Mouse (Mus musculus) hindbrain, embryonic 14.5 days (tissue): Measurements from ENCODE around the gene Dnase1. TPM values are rescaled to one million over a fixed set of nuclear protein-coding genes. Genes with fewer than 3 reads are reported as not detected.
"Not testable (repeated sequence)": the region's sequence is repeated elsewhere in the genome, so short reads cannot be mapped to it uniquely, and the experiment has no call there.

Source experiments
- ATAC-seq: fragments of 200-750 bp; cut with Nextera tagmentation; 2 replicates; pipeline ENCODE4 v1.8.0; 2017; ENCODE audit warnings: moderate number of reproducible peaks, mild to moderate bottlenecking, moderate TSS enrichment, moderate library complexity; ENCODE audit not compliant: low FRiP score
- DNase-seq: peaks from one replicate; pipeline ENCODE4 v3.0.0-alpha.2; 2015; ENCODE audit warnings: low spot score
- H3K27ac ChIP-seq: fragments of 300-500 bp; sonication (generic); 2 replicates; pipeline ENCODE4 v1.5.1; 2014; ENCODE audit warnings: mild to moderate bottlenecking, moderate library complexity
- H3K27me3 ChIP-seq: fragments of 300-500 bp; sonication (generic); 2 replicates; pipeline ENCODE4 v1.6.1; 2014; ENCODE audit warnings: mild to moderate bottlenecking, low read length, mixed read lengths; ENCODE audit not compliant: control insufficient read depth, insufficient read depth
- H3K36me3 ChIP-seq: fragments of 300-500 bp; sonication (generic); replicated peaks from 2 replicates; pipeline ENCODE4 v1.6.1; 2014; ENCODE audit not compliant: control insufficient read depth, insufficient read depth
- H3K4me1 ChIP-seq: fragments of 300-500 bp; sonication (generic); replicated peaks from 2 replicates; pipeline ENCODE4 v1.6.1; 2014; ENCODE audit warnings: antibody characterized with exemption, low read length, mixed read lengths; ENCODE audit not compliant: control insufficient read depth, insufficient read depth
- H3K4me2 ChIP-seq: fragments of 300-500 bp; sonication (generic); replicated peaks from 2 replicates; pipeline ENCODE4 v1.6.1; 2014; ENCODE audit warnings: mild to moderate bottlenecking, moderate library complexity
- H3K4me3 ChIP-seq: fragments of 300-500 bp; sonication (generic); replicated peaks from 2 replicates; pipeline ENCODE4 v1.5.1; 2014; ENCODE audit warnings: mild to moderate bottlenecking, low read length
- H3K9ac ChIP-seq: fragments of 300-500 bp; sonication (generic); 2 replicates; pipeline ENCODE4 v1.6.1; 2014
- H3K9me3 ChIP-seq: fragments of 300-500 bp; sonication (generic); 2 replicates; pipeline ENCODE4 v1.6.1; 2016; ENCODE audit warnings: low read length; ENCODE audit not compliant: control insufficient read depth
- WGBS: fragments of 180-500 bp; shearing (Covaris S2); extraction: QIAGEN DNeasy Blood & Tissue Kit; methylation state at CpG from one replicate; pipeline ENCODE4 v1.1.7; 2014; 5-methylcytosine and 5-hydroxymethylcytosine counted together
- microRNA-seq: library from miRNA; unstranded; fragments of <30 nt; microRNA quantifications from one replicate; pipeline ENCODE4, GENCODE M21; 2016
- polyA plus RNA-seq: library from polyadenylated mRNA; unstranded; fragments of >200 nt; fragmentation: Nextera tagmentation; extraction: Ambion mirVana; gene quantifications from 2 replicates; pipeline ENCODE4 v1.2.1, GENCODE M21; 2014

Dnase1 gene
- polyA plus RNA-seq, 1 experiment from 2014 or later, result 6.8 TPM

DNA sequence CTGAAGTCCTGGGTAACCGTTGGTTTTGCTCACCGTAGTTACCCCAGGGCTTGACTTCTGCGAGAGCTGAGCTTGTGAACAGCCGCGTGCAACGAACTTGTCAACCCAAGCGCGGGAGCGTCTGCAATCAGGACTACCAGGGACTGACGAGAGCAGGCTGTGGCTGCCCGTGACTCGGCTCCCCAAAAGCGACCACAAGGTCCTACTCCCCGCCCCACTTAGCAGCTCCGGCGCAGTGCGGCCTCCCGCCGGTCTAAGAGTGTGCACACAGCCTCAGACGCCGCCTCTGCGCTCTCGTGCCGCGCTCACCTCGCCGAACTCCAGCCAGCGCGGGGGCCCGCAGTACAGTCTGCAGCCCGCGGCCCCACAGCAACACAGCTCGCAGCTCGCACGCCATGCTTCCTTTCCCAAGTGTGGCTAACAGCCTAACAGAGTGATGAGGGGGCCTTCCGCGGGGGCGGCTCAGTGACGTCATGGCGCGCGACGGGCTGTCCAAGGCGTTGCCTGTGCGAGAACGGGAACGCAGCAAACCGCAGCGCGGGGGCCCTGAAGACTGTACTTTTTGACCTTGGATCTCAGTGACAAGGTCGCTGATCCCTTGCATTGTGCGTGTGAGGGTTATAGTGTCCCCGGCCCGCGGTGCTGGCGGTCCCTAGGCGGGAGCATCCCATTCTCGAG is 40.8 kb downstream of the Dnase1 start, which contains the start of gene Trap1:
Gene Trap1 (minus strand): TSS at position 444 of the 678 bp plus-strand sequence.
- Histone ChIP-seq H3K9me3 (no peaks in the 10 kb centered on the region), H3K27ac (peak within 1 kb of the TSS; percentile 90), H3K4me1 (peaks cover 5% of the 10 kb centered on the region; the same call in 1 of the 2 replicates), H3K27me3 (no peaks in the 10 kb centered on the region), H3K36me3 (peaks cover 7% of the 10 kb centered on the region), H3K9ac (peak within 1 kb of the TSS; percentile 84), H3K4me3 (peak within 1 kb of the TSS; percentile 90), H3K4me2 (peak within 1 kb of the TSS; percentile 78)
- DNase-seq (peak; percentile 93), ATAC-seq (peak; percentile 97)
- WGBS, result under 1% methylated on average over 58 of the region's 58 CpGs

DNA sequence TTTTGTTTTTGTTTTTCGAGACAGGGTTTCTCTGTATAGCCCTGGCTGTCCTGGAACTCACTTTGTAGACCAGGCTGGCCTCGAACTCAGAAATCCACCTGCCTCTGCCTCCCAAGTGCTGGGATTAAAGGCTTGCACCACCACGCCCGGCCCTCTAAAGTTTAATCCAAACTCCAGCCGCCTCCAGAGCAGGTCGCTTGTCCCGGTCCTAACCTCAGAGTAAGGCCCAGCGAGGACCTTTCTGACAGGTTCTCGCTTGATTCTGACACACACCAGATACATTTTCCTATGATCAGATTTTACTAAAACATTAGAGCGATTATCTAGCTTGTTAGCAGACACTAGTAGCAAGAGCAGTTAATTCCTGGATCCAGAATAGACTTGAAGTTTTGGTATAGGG is 41.6 kb downstream of the Dnase1 start:
- not testable (repeated sequence) for H3K27me3 ChIP-seq, ATAC-seq, H3K4me1 ChIP-seq, H3K9me3 ChIP-seq, DNase-seq
- H3K4me3 ChIP-seq, result peak overlapping the region; percentile 90
- H3K36me3 ChIP-seq, result peaks cover 10% of the 10 kb centered on the region
- H3K27ac ChIP-seq, result peak overlapping the region; percentile 90
- WGBS, result 68% methylated on average over 10 of the region's 10 CpGs
- H3K4me2 ChIP-seq, result peak overlapping the region; percentile 78
- 0 out of 2 replicates have a peak overlapping the region, but pooled peaks have one; percentile 84 for H3K9ac ChIP-seq

DNA sequence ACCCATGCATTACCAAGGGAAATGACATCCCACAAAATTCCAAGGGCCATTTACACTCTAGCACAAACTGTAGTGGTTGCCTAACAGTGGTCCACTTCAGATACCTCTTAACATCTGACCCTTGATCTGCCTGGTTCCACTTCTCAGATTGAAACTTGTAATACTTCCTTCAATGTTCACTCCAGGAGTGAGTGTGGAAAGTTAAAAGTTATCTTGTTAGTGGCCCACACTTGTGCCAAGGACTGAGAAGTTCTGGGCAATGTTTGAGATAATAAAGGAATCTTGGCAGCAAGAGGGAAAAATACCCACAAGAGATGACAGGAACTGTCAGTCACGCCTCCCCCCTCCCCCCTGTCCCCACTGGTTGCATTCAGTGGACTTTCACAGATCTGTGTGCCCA is 42.9 kb downstream of the Dnase1 start:
- Histone ChIP-seq H3K27ac (no peak overlapping the region), H3K4me2 (no peak overlapping the region), H3K27me3 (no peaks in the 10 kb centered on the region), H3K4me3 (no peak overlapping the region), H3K9me3 (no peaks in the 10 kb centered on the region), H3K36me3 (peaks cover 23% of the 10 kb centered on the region), H3K9ac (no peak overlapping the region), H3K4me1 (peaks cover 5% of the 10 kb centered on the region; the same call in 1 of the 2 replicates)
- DNase-seq (no peak), ATAC-seq (no peak)
- 82% methylated on average over 1 of the region's 1 CpGs for WGBS

DNA sequence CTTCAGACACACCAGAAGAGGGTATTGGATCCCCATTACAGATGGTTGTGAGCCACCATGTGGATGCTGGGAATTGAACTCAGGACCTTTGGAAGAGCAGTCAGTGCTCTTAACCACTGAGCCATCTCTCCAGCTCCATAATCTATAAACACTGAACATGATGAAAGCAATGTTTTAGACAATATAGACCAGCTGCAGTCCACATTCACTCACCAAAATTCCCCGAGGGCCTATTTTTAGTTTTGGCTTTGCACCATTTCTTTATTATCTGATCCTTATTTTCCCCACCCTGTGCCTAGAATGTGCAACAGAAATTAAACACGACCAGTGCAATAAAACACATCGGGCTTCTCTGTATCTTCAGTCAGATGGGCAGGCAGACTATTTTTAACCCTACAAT is 43.7 kb downstream of the Dnase1 start:
- DNase-seq, H3K27ac ChIP-seq, H3K4me3 ChIP-seq, H3K9me3 ChIP-seq, H3K4me1 ChIP-seq, H3K4me2 ChIP-seq, ATAC-seq, H3K9ac ChIP-seq, H3K27me3 ChIP-seq: not testable (repeated sequence)
- WGBS, result 83% methylated on average over 3 of the region's 3 CpGs
- peaks cover 31% of the 10 kb centered on the region for H3K36me3 ChIP-seq

DNA sequence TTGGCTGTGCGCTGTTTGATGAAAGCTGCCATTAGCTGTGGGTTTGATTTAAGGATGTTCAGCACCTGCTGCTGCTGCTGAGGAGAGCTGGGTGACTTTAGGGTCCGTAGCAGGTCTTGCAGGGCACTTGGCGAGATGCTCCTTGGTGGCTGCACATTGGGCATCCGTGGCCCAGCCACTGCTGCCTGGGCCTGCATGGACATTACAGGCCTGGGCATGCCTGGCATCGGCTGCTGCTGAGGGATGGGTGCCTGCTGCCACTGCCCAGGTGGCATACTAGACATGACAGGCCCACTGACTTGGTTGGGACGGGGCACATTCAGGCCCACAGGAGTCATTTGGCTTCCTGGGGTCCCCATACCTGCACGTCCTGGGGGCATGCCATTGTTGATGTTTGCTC is 48.3 kb downstream of the Dnase1 start:
- Histone ChIP-seq H3K27ac (no peak overlapping the region), H3K9ac (no peak overlapping the region), H3K4me1 (no peaks in the 10 kb centered on the region), H3K27me3 (no peaks in the 10 kb centered on the region), H3K4me3 (no peak overlapping the region), H3K9me3 (no peaks in the 10 kb centered on the region), H3K36me3 (peaks cover 75% of the 10 kb centered on the region), H3K4me2 (no peak overlapping the region)
- ATAC-seq (no peak), DNase-seq (no peak)
- 97% methylated on average over 7 of the region's 7 CpGs for WGBS

DNA sequence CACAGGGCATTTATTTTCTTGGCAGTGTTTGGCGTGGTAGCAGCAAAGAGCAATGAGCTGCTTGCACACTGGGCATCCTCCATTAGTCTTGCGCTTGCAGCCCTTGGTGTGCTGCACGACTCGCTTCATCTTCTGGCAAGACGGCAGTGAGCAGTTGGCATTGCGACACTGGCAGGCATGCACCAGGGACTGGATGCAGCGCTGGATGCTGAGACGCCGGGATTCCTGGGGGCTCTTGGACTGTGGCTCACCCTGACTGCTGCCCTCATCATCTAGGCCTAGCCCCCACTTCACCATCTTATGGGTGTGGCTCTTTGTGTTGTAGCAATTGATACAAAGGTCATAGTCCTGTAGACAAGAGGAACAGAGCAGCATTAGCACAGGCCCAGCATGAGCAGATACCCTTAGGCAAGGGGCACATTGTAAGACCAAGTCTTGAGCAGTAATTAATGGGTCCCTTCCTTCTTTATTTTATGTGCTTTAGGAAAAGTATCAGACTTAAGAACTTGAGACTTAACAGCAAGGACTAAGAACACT is 49.2 kb downstream of the Dnase1 start:
- Histone ChIP-seq H3K27me3 (no peaks in the 10 kb centered on the region), H3K4me2 (no peak overlapping the region), H3K9ac (no peak overlapping the region), H3K27ac (no peak overlapping the region), H3K4me1 (no peaks in the 10 kb centered on the region), H3K4me3 (no peak overlapping the region), H3K9me3 (no peaks in the 10 kb centered on the region), H3K36me3 (peaks cover 84% of the 10 kb centered on the region)
- no peak for ATAC-seq
- 95% methylated on average over 9 of the region's 9 CpGs for WGBS
- no peak for DNase-seq

DNA sequence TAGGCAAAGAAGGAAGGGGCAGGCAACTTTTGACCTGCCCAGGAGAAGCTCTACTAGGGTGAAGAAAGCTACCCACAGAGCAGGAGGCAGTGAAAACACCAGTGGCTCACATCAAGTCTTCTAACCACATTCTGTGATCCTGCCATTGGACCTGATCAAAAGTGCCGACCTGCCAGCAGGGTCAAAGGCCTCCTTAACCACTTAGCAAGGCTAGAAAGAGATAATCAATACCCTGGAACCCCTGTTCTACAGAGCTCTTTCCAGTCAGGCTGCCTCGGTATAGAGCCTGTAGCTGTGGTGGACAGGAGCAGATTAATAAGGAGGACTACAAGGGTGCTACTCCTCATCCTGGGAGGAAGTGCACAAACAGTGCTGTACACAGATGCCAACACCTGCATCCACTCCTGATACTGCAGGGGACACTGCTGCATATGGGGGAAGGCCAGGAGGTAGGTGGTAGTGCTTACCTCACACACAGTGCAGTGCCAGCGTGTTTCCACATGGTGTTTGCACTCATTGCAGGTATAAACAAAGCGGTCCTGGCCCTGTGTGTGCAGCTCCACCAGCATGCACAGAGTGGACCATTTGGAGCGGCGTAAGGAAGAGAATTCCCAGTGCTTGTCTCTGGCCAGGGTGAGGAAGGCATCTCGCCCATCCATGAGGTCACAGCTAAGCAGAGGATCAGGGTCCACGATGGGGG is 50.6 kb downstream of the Dnase1 start:
- Histone ChIP-seq H3K9ac (no peak overlapping the region), H3K4me3 (no peak overlapping the region), H3K27me3 (no peaks in the 10 kb centered on the region), H3K36me3 (peaks cover 94% of the 10 kb centered on the region), H3K4me1 (no peaks in the 10 kb centered on the region), H3K4me2 (no peak overlapping the region), H3K27ac (no peak overlapping the region), H3K9me3 (no peaks in the 10 kb centered on the region)
- DNase-seq (no peak), ATAC-seq (no peak)
- WGBS, result 92% methylated on average over 8 of the region's 8 CpGs

Small RNA genes lying within 50 kb of the gene (microRNA-seq; reads per million reads assigned to microRNA genes)
- gene Gm23413, result not detected

Other genes starting within 250 kb of the Dnase1 start
- not detected in 2 replicates for gene Olfr15, start 206.1 kb upstream of the Dnase1 start, polyA plus RNA-seq
- gene Zfp174, start 189.7 kb upstream of the Dnase1 start, polyA plus RNA-seq, result 2.9 TPM in 2 replicates
- 97.0 and 104 TPM in 2 replicates for gene Naa60, start 164.6 kb upstream of the Dnase1 start, polyA plus RNA-seq
- gene Zfp597, start 152.4 kb upstream of the Dnase1 start, polyA plus RNA-seq, result 19.5 and 21.2 TPM in 2 replicates
- 2.8 and 5.2 TPM in 2 replicates for gene Gm20695, start 152.3 kb upstream of the Dnase1 start, polyA plus RNA-seq
- 11.2 and 11.4 TPM in 2 replicates for gene 1700037C18Rik, start 128.3 kb upstream of the Dnase1 start, polyA plus RNA-seq
- gene Cluap1, start 128.1 kb upstream of the Dnase1 start, polyA plus RNA-seq, result 37.4 and 40.8 TPM in 2 replicates
- 1.0 and 1.4 TPM in 2 replicates for gene Nlrc3, start 60.3 kb upstream of the Dnase1 start, polyA plus RNA-seq
- 35.3 and 36.9 TPM in 2 replicates for gene Slx4, start 33.2 kb upstream of the Dnase1 start, polyA plus RNA-seq
- gene Trap1, start 40.9 kb downstream of the Dnase1 start, polyA plus RNA-seq, result 47.9 and 54.4 TPM in 2 replicates
- 38.8 and 45.7 TPM in 2 replicates for gene Crebbp, start 177.1 kb downstream of the Dnase1 start, polyA plus RNA-seq